Mouse (Mus musculus): ENCODE results near the gene Defb15. TPM values are rescaled to one million over a fixed set of nuclear protein-coding genes. Genes with fewer than 3 reads are reported as not detected.

Defb15 gene
- polyA plus RNA-seq, 1 experiment from 2014 or later: not detected

Other genes starting within 250 kb of the Defb15 start
- gene AY761184, start 229.1 kb downstream of the Defb15 start, polyA plus RNA-seq (2014; fragmentation: Nextera tagmentation; extraction: Ambion mirVana): not detected in 2 replicates
- gene Defa24, start 198.2 kb downstream of the Defb15 start, polyA plus RNA-seq (2014; fragmentation: Nextera tagmentation; extraction: Ambion mirVana): not detected in 2 replicates
- not detected in 2 replicates for gene Defb50, start 109.2 kb downstream of the Defb15 start, polyA plus RNA-seq (2014; fragmentation: Nextera tagmentation; extraction: Ambion mirVana)
- gene Defb2, start 92.8 kb downstream of the Defb15 start, polyA plus RNA-seq (2014; fragmentation: Nextera tagmentation; extraction: Ambion mirVana): 0.86 TPM in 1 of 2 replicates, not detected in the other
- gene Defb10, start 73.8 kb downstream of the Defb15 start, polyA plus RNA-seq (2014; fragmentation: Nextera tagmentation; extraction: Ambion mirVana): 1.6 and 1.8 TPM in 2 replicates
- gene Defb9, start 47.3 kb downstream of the Defb15 start, polyA plus RNA-seq (2014; fragmentation: Nextera tagmentation; extraction: Ambion mirVana): 2.1 and 3.7 TPM in 2 replicates
- gene Defb11, start 26.3 kb downstream of the Defb15 start, polyA plus RNA-seq (2014; fragmentation: Nextera tagmentation; extraction: Ambion mirVana): 31.1 and 57.9 TPM in 2 replicates
- gene Defb35, start 5.6 kb upstream of the Defb15 start, polyA plus RNA-seq (2014; fragmentation: Nextera tagmentation; extraction: Ambion mirVana): not detected in 2 replicates
- gene Defb13, start 14.1 kb upstream of the Defb15 start, polyA plus RNA-seq (2014; fragmentation: Nextera tagmentation; extraction: Ambion mirVana): not detected in 2 replicates
- gene Fam90a1a, start 26.0 kb upstream of the Defb15 start, polyA plus RNA-seq (2014; fragmentation: Nextera tagmentation; extraction: Ambion mirVana): not detected in 2 replicates
- not detected in 2 replicates for gene Ccdc70, start 37.1 kb upstream of the Defb15 start, polyA plus RNA-seq (2014; fragmentation: Nextera tagmentation; extraction: Ambion mirVana)
- 1.9 and 2.0 TPM in 2 replicates for gene Atp7b, start 127.6 kb upstream of the Defb15 start, polyA plus RNA-seq (2014; fragmentation: Nextera tagmentation; extraction: Ambion mirVana)
- 34.1 and 41.6 TPM in 2 replicates for gene Alg11, start 128.0 kb upstream of the Defb15 start, polyA plus RNA-seq (2014; fragmentation: Nextera tagmentation; extraction: Ambion mirVana)
- 1.3 and 1.7 TPM in 2 replicates for gene Nek5, start 192.3 kb upstream of the Defb15 start, polyA plus RNA-seq (2014; fragmentation: Nextera tagmentation; extraction: Ambion mirVana)
- gene Nek3, start 233.7 kb upstream of the Defb15 start, polyA plus RNA-seq (2014; fragmentation: Nextera tagmentation; extraction: Ambion mirVana): 9.0 and 9.5 TPM in 2 replicates

Data from hindbrain, embryonic 14.5 days (tissue).